Mouse (Mus musculus): ENCODE results near the gene Snx11.

Snx11 gene

GRCm38 (mm10) chr11:96764511-96765350 lies 12.6 kb downstream of the Snx11 start:
- intact Hi-C loops (cut with DNase I), result no loop called here

GRCm38 (mm10) chr11:96762742-96763470 lies 14.5 kb downstream of the Snx11 start:
- intact Hi-C loops (cut with DNase I), result no loop called here

GRCm38 (mm10) chr11:96761984-96762383 lies 15.4 kb downstream of the Snx11 start:
- intact Hi-C loops (cut with DNase I), result no loop called here

DNA sequence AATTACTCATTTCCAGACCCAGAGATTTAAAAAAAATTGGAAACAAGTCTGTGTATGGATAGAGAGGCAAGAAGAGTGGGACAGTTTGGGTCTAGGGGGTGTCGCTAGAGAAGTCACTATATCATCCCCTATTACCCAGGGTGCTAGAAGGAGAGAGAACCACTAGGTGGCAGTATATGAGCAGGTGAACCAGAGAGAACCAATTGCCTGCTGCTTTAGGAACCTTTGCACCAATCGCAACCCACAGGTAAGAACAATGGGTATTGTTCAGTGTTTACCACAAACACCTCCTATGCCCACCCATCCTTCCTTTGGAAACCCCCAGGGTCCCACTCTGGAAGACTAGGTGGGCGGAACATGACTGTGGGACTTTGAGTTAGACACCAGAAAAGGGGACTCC lies 17.3 kb downstream of the Snx11 start:
- intact Hi-C loops (cut with DNase I), result no loop called here

GRCm38 (mm10) chr11:96758402-96758801 lies 19.0 kb downstream of the Snx11 start:
- intact Hi-C loops (cut with DNase I), result loop anchor here (2.0 kb wide), 1 partner anchor 104 kb away; no protein-coding TSS in a partner anchor

GRCm38 (mm10) chr11:96757421-96757820 lies 19.9 kb downstream of the Snx11 start:
- intact Hi-C loops (cut with DNase I), result no loop called here

DNA sequence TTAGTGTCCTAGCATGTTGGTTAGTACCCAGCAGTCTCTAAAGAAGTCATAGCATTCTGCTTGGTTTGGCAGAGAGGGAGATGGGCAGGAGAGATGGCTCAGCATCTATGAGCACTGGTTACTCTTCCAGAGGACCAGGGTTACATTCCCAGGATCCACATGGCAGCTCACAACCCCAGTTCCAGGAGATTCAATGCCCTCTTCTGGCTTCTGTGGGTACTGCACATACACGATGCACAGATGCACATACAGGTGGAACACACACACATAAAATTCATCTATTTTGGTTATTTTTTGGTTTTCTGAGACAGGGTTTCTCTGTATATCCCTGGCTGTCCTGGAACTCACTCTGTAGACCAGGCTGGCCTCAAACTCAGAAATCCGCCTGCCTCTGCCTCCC lies 22.1 kb downstream of the Snx11 start:
- intact Hi-C loops (cut with DNase I), result no loop called here

GRCm38 (mm10) chr11:96747555-96747954 lies 29.8 kb downstream of the Snx11 start:
- intact Hi-C loops (cut with DNase I), result no loop called here

GRCm38 (mm10) chr11:96746648-96747047 lies 30.7 kb downstream of the Snx11 start:
- intact Hi-C loops (cut with DNase I), result no loop called here

DNA sequence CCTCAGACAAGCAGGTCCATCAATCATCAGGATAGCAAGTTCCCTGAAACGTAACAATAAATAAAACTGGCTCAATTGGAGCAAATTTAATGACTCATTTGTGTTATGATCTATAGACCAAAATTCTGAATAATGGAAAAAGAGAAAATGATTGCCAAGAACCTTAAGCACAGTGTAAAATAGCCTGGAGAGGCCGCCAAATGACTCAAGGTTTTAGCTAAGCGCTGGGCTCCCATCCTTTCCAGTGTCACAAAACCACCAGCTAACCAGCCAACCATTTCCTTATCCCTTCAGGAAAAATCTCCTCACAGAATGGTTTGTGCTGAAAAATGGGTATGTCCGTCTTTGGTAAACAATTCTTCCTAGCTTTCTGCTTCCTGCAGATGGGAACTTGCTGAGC lies 33.5 kb downstream of the Snx11 start:
- intact Hi-C loops (cut with DNase I), result no loop called here

- intact Hi-C loops (cut with DNase I), result no loop called here
Observed at GRCm38 (mm10) chr11:96743000-96743399, 34.4 kb downstream of the Snx11 start.

GRCm38 (mm10) chr11:96741995-96742394 lies 35.4 kb downstream of the Snx11 start:
- intact Hi-C loops (cut with DNase I), result no loop called here

GRCm38 (mm10) chr11:96740796-96741195 lies 36.6 kb downstream of the Snx11 start:
- intact Hi-C loops (cut with DNase I), result no loop called here

GRCm38 (mm10) chr11:96737673-96738471 lies 39.5 kb downstream of the Snx11 start:
- intact Hi-C loops (cut with DNase I), result no loop called here

DNA sequence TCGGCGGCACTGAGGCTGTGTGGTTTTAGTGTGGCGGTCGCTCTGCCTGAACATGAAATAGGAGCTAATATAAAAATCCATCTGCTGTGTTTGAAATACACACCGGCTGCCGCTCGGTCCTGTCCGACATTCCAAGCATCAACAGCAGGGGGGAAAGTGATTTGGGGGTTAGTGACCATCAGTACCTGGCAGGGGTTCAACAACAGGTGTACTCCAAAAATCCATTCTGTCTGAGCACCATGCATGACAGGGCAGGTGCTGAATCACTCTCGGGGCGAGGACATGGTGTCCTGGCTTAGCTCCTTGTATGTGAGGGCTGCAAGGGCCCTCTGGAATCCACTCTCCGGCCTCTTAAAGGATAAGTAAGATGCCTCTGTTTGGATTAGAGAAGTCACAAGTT lies 41.0 kb downstream of the Snx11 start:
- intact Hi-C loops (cut with DNase I), result no loop called here

DNA sequence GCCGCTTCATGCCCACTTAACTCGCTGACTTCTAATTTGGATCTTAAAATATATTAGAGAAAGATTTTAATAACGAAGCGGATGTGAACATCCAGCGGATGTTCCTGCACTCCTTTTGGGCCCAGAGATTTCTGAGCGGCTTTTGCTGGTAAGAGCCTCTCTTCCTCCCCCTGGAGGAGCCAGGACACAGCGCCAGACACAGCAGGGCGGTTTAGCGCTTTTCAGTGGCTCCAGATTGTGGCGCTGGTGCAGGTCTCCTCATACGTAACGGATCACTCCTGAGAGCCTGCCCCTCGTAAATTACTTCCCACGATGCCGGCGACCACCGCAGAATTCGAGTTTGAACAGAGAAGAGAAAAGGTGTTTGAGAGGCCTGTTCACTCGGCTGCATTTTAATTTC lies 41.5 kb downstream of the Snx11 start:
- intact Hi-C loops (cut with DNase I), result no loop called here

- intact Hi-C loops (cut with DNase I), result no loop called here
Observed at GRCm38 (mm10) chr11:96732657-96733056, 44.7 kb downstream of the Snx11 start.

DNA sequence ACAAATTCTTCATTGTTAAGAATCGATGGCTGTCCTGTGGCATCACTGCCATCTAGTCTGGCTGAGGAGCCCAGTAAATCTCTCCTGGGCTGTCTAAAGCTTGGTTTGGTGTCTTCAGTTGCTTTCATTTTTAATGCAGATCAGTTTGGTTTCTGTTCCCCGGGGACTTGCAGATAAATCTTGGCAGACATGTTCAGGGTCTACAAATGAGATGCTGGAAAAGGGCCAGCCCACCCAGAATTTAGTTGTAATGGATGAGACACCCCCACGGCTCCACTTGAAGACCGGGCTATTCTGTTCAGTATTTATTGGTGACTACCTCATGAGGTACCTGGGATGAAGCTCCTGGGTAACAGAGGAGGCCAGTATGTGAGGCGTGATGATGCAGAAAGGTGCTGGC lies 47.0 kb downstream of the Snx11 start:
- intact Hi-C loops (cut with DNase I), result no loop called here

GRCm38 (mm10) chr11:96729462-96729861 lies 47.9 kb downstream of the Snx11 start:
- intact Hi-C loops (cut with DNase I), result no loop called here

DNA sequence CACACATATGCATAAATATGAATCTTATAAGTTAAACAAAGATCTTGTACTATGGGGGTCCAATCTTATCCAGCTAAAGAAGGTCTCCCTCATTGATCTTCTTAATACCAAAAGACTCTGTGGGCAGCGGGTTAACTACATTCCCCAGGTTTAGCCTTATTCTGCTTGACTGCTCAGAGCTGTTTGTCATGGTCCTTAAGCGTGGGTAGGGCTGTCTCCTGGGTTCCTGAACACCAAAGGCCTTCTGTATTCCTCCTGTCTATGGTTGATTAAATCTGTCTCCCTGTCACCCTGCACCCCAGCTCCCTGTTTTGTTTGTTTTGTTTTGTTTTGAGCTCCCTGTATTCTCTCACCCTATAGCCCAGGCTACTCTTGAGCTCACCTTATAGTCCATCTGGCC lies 48.8 kb downstream of the Snx11 start:
- intact Hi-C loops (cut with DNase I), result no loop called here

DNA sequence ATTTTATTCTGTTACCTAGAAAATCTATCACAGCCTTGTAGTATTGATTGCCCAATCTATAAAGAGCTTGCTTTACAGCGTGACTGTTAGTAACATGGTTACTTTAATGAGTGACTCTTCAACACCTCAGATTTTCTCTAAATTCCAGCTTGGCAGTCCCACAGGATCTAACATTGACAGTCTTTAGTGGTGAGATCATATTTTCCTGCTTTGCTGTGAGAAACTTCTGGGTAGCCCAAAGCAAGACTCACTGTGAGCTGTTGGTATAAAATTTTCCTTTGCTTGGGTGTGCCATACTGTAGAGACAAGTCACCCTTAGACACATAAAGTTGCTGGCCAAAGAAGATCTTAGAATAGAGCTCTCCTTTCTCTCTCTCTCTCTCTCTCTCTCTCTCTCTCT lies 51.5 kb downstream of the Snx11 start:
- intact Hi-C loops (cut with DNase I), result no loop called here

- intact Hi-C loops (cut with DNase I), result no loop called here
Observed at GRCm38 (mm10) chr11:96718609-96719008, 58.8 kb downstream of the Snx11 start.
